Mouse (Mus musculus) stomach, embryonic 16.5 days (tissue): Measurements from ENCODE around the gene Trim62. TPM values are rescaled to one million over a fixed set of nuclear protein-coding genes. Genes with fewer than 3 reads are reported as not detected.
A peak's percentile ranks its signal among the peaks of the same experiment; 100 is the strongest.

Source experiments
- ATAC-seq: fragments of 200-750 bp; cut with Nextera tagmentation; 2 replicates; pipeline ENCODE4 v1.8.0; 2017; ENCODE audit warnings: moderate number of reproducible peaks, moderate TSS enrichment; ENCODE audit not compliant: insufficient read depth, low FRiP score
- H3K27ac ChIP-seq: fragments of 300-500 bp; sonication (generic); 2 replicates; pipeline ENCODE4 v1.5.1; 2014; ENCODE audit warnings: low read length
- H3K27me3 ChIP-seq: fragments of 300-500 bp; sonication (generic); 2 replicates; pipeline ENCODE4 v1.6.1; 2014; ENCODE audit warnings: low read length, control low read depth, mixed read lengths; ENCODE audit not compliant: control insufficient read depth, insufficient read depth
- H3K36me3 ChIP-seq: fragments of 300-500 bp; sonication (generic); 2 replicates; pipeline ENCODE4 v1.6.1; 2014; ENCODE audit warnings: low read length; ENCODE audit not compliant: control insufficient read depth, insufficient read depth
- H3K4me1 ChIP-seq: fragments of 300-500 bp; sonication (generic); 2 replicates; pipeline ENCODE4 v1.6.1; 2014; ENCODE audit warnings: low read length, control low read depth, mixed read lengths; ENCODE audit not compliant: control insufficient read depth, insufficient read depth
- H3K4me2 ChIP-seq: fragments of 300-500 bp; sonication (generic); 2 replicates; pipeline ENCODE4 v1.6.1; 2014; ENCODE audit warnings: low read depth, low read length, mixed read lengths
- H3K4me3 ChIP-seq: fragments of 300-500 bp; sonication (generic); replicated peaks from 2 replicates; pipeline ENCODE4 v1.5.1; 2014; ENCODE audit warnings: mild to moderate bottlenecking, low read length
- H3K9ac ChIP-seq: fragments of 300-500 bp; sonication (generic); 2 replicates; pipeline ENCODE4 v1.6.1; 2014; ENCODE audit warnings: low read length
- H3K9me3 ChIP-seq: fragments of 300-500 bp; sonication (generic); replicated peaks from 2 replicates; pipeline ENCODE4 v1.6.1; 2016; ENCODE audit warnings: low read length, control low read depth; ENCODE audit not compliant: control insufficient read depth
- WGBS: fragments of 180-500 bp; shearing (Covaris S2); extraction: QIAGEN DNeasy Blood & Tissue Kit; methylation state at CpG from one replicate; pipeline ENCODE4 v1.1.7; 2014; 5-methylcytosine and 5-hydroxymethylcytosine counted together
- polyA plus RNA-seq: library from polyadenylated mRNA; unstranded; fragments of >200 nt; fragmentation: Nextera tagmentation; extraction: Ambion mirVana; gene quantifications from 2 replicates; pipeline ENCODE4 v1.2.1, GENCODE M21; 2015

Trim62 gene
- polyA plus RNA-seq = 2.0 and 2.8 TPM in 2 replicates

- WGBS = 0% methylated on average over 36 of the region's 37 CpGs
- H3K27me3 ChIP-seq = peaks cover 4% of the 10 kb centered on the region; the same call in 1 of the 2 replicates
- ATAC-seq = peak; percentile 88
- peak within 1 kb of the TSS; percentile 99 for H3K4me2 ChIP-seq
- peak within 1 kb of the TSS; percentile 2; the same call in 1 of the 2 replicates for H3K27ac ChIP-seq
- 0 out of 2 replicates have a peak, but pooled peaks cover 3% of the 10 kb centered on the region for H3K36me3 ChIP-seq
- peaks cover 22% of the 10 kb centered on the region for H3K4me1 ChIP-seq
- H3K9me3 ChIP-seq = peaks cover 5% of the 10 kb centered on the region; the same call in 1 of the 2 replicates
- H3K9ac ChIP-seq = peak within 1 kb of the TSS; percentile 64
- peak within 1 kb of the TSS; percentile 59 for H3K4me3 ChIP-seq
These were observed at the start of gene Trim62 for GRCm38 (mm10) chr4:128883379-128883781. Trim62 (plus strand) TSS chr4:128883580.

- Histone ChIP-seq H3K36me3 (no peaks in the 10 kb centered on the region), H3K9ac (no peak overlapping the region), H3K4me3 (no peak overlapping the region), H3K4me2 (no peak overlapping the region), H3K4me1 (peaks cover 31% of the 10 kb centered on the region), H3K9me3 (no peaks in the 10 kb centered on the region), H3K27me3 (no peaks in the 10 kb centered on the region), H3K27ac (peak overlapping the region; percentile 72)
- WGBS = 39% methylated on average over 5 of the region's 5 CpGs
- ATAC-seq = no peak
These were observed 45.2 kb upstream of the Trim62 start for GRCm38 (mm10) chr4:128838202-128838601.

GRCm38 (mm10) chr4:128839811-128840738 is 43.3 kb upstream of the Trim62 start:
- H3K4me1 ChIP-seq = peaks cover 31% of the 10 kb centered on the region
- no peaks in the 10 kb centered on the region for H3K27me3 ChIP-seq
- H3K27ac ChIP-seq = peak overlapping the region; percentile 68
- no peak overlapping the region for H3K4me3 ChIP-seq
- no peaks in the 10 kb centered on the region for H3K36me3 ChIP-seq
- peak; percentile 77 for ATAC-seq
- H3K9ac ChIP-seq = no peak overlapping the region
- no peak overlapping the region for H3K4me2 ChIP-seq
- H3K9me3 ChIP-seq = no peaks in the 10 kb centered on the region
- 28% methylated on average over 16 of the region's 16 CpGs for WGBS

GRCm38 (mm10) chr4:128841259-128841658 is 42.1 kb upstream of the Trim62 start:
- no peak for ATAC-seq
- no peaks in the 10 kb centered on the region for H3K9me3 ChIP-seq
- no peaks in the 10 kb centered on the region for H3K36me3 ChIP-seq
- no peaks in the 10 kb centered on the region for H3K27me3 ChIP-seq
- no peak overlapping the region for H3K4me2 ChIP-seq
- H3K4me3 ChIP-seq = no peak overlapping the region
- 57% methylated on average over 8 of the region's 8 CpGs for WGBS
- peaks cover 31% of the 10 kb centered on the region for H3K4me1 ChIP-seq
- peak overlapping the region; percentile 12; the same call in 1 of the 2 replicates for H3K27ac ChIP-seq
- H3K9ac ChIP-seq = no peak overlapping the region

GRCm38 (mm10) chr4:128844566-128844965 is 38.8 kb upstream of the Trim62 start:
- ATAC-seq = no peak
- H3K9me3 ChIP-seq = no peaks in the 10 kb centered on the region

GRCm38 (mm10) chr4:128845367-128845973 is 37.9 kb upstream of the Trim62 start:
- Histone ChIP-seq H3K27ac (peak overlapping the region; percentile 59; the same call in 1 of the 2 replicates), H3K4me2 (no peak overlapping the region)

More at GRCm38 (mm10) chr4:128844566-128844965, 38.8 kb upstream of the Trim62 start:
- H3K27ac ChIP-seq = peak overlapping the region; percentile 59; the same call in 1 of the 2 replicates
- H3K4me2 ChIP-seq = no peak overlapping the region
- no peak overlapping the region for H3K9ac ChIP-seq
- H3K36me3 ChIP-seq = no peaks in the 10 kb centered on the region
- H3K4me1 ChIP-seq = peaks cover 14% of the 10 kb centered on the region
- 25% methylated on average over 13 of the region's 13 CpGs for WGBS
- H3K4me3 ChIP-seq = no peak overlapping the region
- H3K27me3 ChIP-seq = no peaks in the 10 kb centered on the region

GRCm38 (mm10) chr4:128848961-128849360 is 34.4 kb upstream of the Trim62 start:
- no peak overlapping the region for H3K4me2 ChIP-seq
- H3K9ac ChIP-seq = no peak overlapping the region
- 81% methylated on average over 3 of the region's 3 CpGs for WGBS
- no peaks in the 10 kb centered on the region for H3K4me1 ChIP-seq
- no peaks in the 10 kb centered on the region for H3K27me3 ChIP-seq
- H3K4me3 ChIP-seq = no peak overlapping the region
- H3K27ac ChIP-seq = no peak overlapping the region
- no peaks in the 10 kb centered on the region for H3K36me3 ChIP-seq
- H3K9me3 ChIP-seq = no peaks in the 10 kb centered on the region
- ATAC-seq = no peak

More at GRCm38 (mm10) chr4:128845367-128845973, 37.9 kb upstream of the Trim62 start:
- no peak for ATAC-seq
- Histone ChIP-seq H3K4me1 (peaks cover 7% of the 10 kb centered on the region; the same call in 1 of the 2 replicates), H3K9me3 (no peaks in the 10 kb centered on the region), H3K27me3 (no peaks in the 10 kb centered on the region), H3K4me3 (no peak overlapping the region), H3K36me3 (no peaks in the 10 kb centered on the region), H3K9ac (no peak overlapping the region; the same call in 1 of the 2 replicates)
- 60% methylated on average over 12 of the region's 12 CpGs for WGBS

GRCm38 (mm10) chr4:128849686-128850085 is 33.7 kb upstream of the Trim62 start:
- Histone ChIP-seq H3K36me3 (no peaks in the 10 kb centered on the region), H3K4me1 (no peaks in the 10 kb centered on the region), H3K9ac (no peak overlapping the region), H3K9me3 (no peaks in the 10 kb centered on the region), H3K27ac (no peak overlapping the region), H3K4me3 (no peak overlapping the region), H3K4me2 (no peak overlapping the region), H3K27me3 (no peaks in the 10 kb centered on the region)
- WGBS = 66% methylated on average over 7 of the region's 7 CpGs
- ATAC-seq = no peak
